ENCODE assay signal across 8 mouse cellular contexts in the genomic region with DNA sequence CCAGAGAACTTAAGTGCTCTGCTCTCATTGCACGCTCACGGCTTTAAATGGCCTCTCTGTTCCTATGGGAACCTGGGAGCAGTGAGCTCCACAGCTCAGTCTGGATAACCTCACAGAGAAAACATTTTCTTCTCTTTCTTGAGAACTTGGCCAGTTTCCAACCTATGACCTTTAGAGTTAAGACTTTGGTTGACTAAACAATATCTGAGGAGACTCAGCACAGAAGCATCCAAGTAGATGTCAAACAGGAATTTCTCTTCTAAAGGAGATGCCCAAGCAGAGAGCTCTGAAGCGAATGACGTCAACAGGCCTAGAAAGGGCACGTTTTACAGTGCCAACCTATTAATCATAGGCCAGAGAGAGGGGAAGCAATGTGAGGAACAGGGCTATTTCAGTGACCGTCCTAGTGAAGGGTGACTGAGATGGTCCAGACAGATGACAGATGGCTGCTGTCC.
DNase-seq lines count a peak whose midpoint lies in the region; ATAC-seq and TF ChIP-seq lines count a peak whose summit lies in the region.
"Had no signal": no experiment of that assay in that cellular context is flagged by ENCODE, and none has a peak within 500 bp of the region (broad histone marks: within the 10 kb centered on the region; RNA-seq: fewer than 3 reads in every experiment).

No protein-coding gene starts in this region.

- H3K36me3 ChIP-seq in hindbrain, postnatal 0 days (ENCODE audit: insufficient read depth, low read length): peaks cover 12% of the 10 kb centered on the region
- H3K36me3 ChIP-seq in small intestine, adult 2 months (ENCODE audit: control insufficient read depth, insufficient read depth, low read length): peaks cover 16% of the 10 kb centered on the region

- H3K4me3 ChIP-seq in layer of hippocampus, adult 2 months: no peak overlapping the region
- no peak overlapping the region for H3K4me3 ChIP-seq in embryonic fibroblast, embryonic 13.5 days (ENCODE audit: insufficient read depth, low read length)
- H3K4me3 ChIP-seq in hindbrain, postnatal 0 days (ENCODE audit: low read length): no peak overlapping the region
- H3K4me3 ChIP-seq in small intestine, adult 2 months (ENCODE audit: low read depth, low read length): no peak overlapping the region
- H3K4me3 ChIP-seq: liver, embryonic 13.5 days had no signal

- no peak overlapping the region for H3K4me2 ChIP-seq in hindbrain, postnatal 0 days (ENCODE audit: low read depth, low read length)
- H3K4me2 ChIP-seq: liver, embryonic 13.5 days had no signal

- peak in 1 of 2 experiments; percentile 10 for DNase-seq in layer of hippocampus, adult 2 months (ENCODE audit: low spot score in 2 of 2)
- no peak for DNase-seq in layer of hippocampus, adult 9-10 months (ENCODE audit: low spot score)
- peak; percentile 69 for DNase-seq in hindbrain, postnatal 0 days (ENCODE audit: low spot score)
- no peak for DNase-seq in spleen, adult 12 weeks (ENCODE audit: low spot score)
- DNase-seq in thymus, postnatal 25 days: no peak
- DNase-seq: liver, embryonic 13.5 days had no signal

- H3K27me3 ChIP-seq in hindbrain, postnatal 0 days (ENCODE audit: insufficient read depth, low read length): no peaks in the 10 kb centered on the region
- H3K27me3 ChIP-seq in small intestine, adult 2 months (ENCODE audit: control insufficient read depth, insufficient read depth, low read length): no peaks in the 10 kb centered on the region
- H3K27me3 ChIP-seq: liver, embryonic 13.5 days had no signal

- no peaks in the 10 kb centered on the region for H3K9me3 ChIP-seq in hindbrain, postnatal 0 days (ENCODE audit: low read length)
- H3K9me3 ChIP-seq: liver, embryonic 13.5 days had no signal

- no peak for TF ChIP-seq CTCF in layer of hippocampus, adult 2 months (conservative IDR thresholded peaks at IDR 0.05)
- TF ChIP-seq CTCF in embryonic fibroblast, embryonic 13.5 days (IDR thresholded peaks at IDR 0.05; ENCODE audit: borderline replicate concordance, insufficient read depth, low read length): no peak
- TF ChIP-seq CTCF in hindbrain, postnatal 0 days (IDR thresholded peaks at IDR 0.05; ENCODE audit: low read depth): no peak
- no peak for TF ChIP-seq CTCF in small intestine, adult 2 months (IDR thresholded peaks at IDR 0.05; ENCODE audit: extremely low read depth, insufficient read length, insufficient replicate concordance, low read depth, low read length)

- ATAC-seq in hindbrain, postnatal 0 days: peak; percentile 82

- no peak for TF ChIP-seq POLR2A in embryonic fibroblast, embryonic 13.5 days (IDR thresholded peaks at IDR 0.05; ENCODE audit: low read depth, low read length)
- no peak for TF ChIP-seq POLR2A in small intestine, adult 2 months (IDR thresholded peaks at IDR 0.05; ENCODE audit: low read depth, low read length)

- peaks cover 29% of the 10 kb centered on the region for H3K4me1 ChIP-seq in embryonic fibroblast, embryonic 13.5 days (ENCODE audit: control insufficient read depth, insufficient read depth, low read length)
- no peaks in the 10 kb centered on the region for H3K4me1 ChIP-seq in hindbrain, postnatal 0 days (ENCODE audit: insufficient read depth, low read length)
- no peaks in the 10 kb centered on the region for H3K4me1 ChIP-seq in small intestine, adult 2 months (ENCODE audit: control insufficient read depth, insufficient read depth, insufficient read length, low read length)
- H3K4me1 ChIP-seq: liver, embryonic 13.5 days had no signal

- 29% methylated on average over 6 of the region's 6 CpGs for WGBS in hindbrain, postnatal 0 days
- WGBS in small intestine, adult 2 months: 67% methylated on average over 6 of the region's 6 CpGs

- H3K27ac ChIP-seq in layer of hippocampus, adult 2 months: peak overlapping the region; percentile 44; the same call in 1 of the 2 replicates
- peak overlapping the region; percentile 83 for H3K27ac ChIP-seq in embryonic fibroblast, embryonic 13.5 days (ENCODE audit: insufficient read depth, low read length)
- H3K27ac ChIP-seq in hindbrain, postnatal 0 days: no peak overlapping the region
- 0 out of 2 replicates have a peak overlapping the region, but pooled peaks have one; percentile 17 for H3K27ac ChIP-seq in small intestine, adult 2 months (ENCODE audit: insufficient read depth, low read depth, low read length)
- H3K27ac ChIP-seq: liver, embryonic 13.5 days had no signal

- H3K9ac ChIP-seq in hindbrain, postnatal 0 days (replicated peaks; ENCODE audit: low read length): no peak overlapping the region
- H3K9ac ChIP-seq: liver, embryonic 13.5 days had no signal
